Mouse (Mus musculus) common myeloid progenitor, adult 5-6 weeks (primary cell): ENCODE data around the gene March6. TPM values are rescaled to one million over a fixed set of nuclear protein-coding genes. Genes with fewer than 3 reads are reported as not detected.

Source experiments
- ATAC-seq: replicated peaks from 2 replicates; pipeline ENCODE4 v1.8.0; 2016; ENCODE audit warnings: low read depth, mild to moderate bottlenecking, moderate TSS enrichment, inconsistent platforms; ENCODE audit not compliant: poor library complexity, severe bottlenecking
- total RNA-seq: library from RNA; stranded (forward); fragments of 200-1000, 187-1606 nt; gene quantifications from 2 replicates; pipeline ENCODE4 v1.2.3, GENCODE M21; 2017

The March6 gene
- total RNA-seq, 1 experiment from 2014 or later: 58.4 TPM

- ATAC-seq: no peak
These were observed 72.8 kb downstream of the March6 start for GRCm38 (mm10) chr15:31458081-31458480.

DNA sequence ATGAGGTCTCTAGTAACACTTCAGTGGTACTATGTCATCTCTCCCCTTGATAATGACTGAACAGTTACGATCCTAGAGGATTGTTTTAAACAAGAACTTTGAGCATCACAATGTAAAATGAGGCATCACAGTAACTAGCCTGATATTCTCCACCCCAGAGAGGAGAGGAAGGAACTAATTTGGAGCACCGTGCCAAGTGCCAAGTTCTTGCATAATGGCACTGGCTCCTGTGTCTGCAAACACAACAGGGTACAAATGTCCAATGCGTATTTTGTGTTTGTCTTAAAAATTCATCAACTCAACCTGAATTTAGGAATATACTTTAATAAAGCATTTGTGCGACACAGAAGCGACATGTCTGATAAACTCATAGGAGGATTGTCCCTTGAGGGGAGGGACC is 74.5 kb downstream of the March6 start:
- no peak for ATAC-seq

- ATAC-seq: no peak
These were observed 76.0 kb downstream of the March6 start for GRCm38 (mm10) chr15:31454861-31455295.

GRCm38 (mm10) chr15:31454096-31454860 is 76.6 kb downstream of the March6 start:
- no peak for ATAC-seq

DNA sequence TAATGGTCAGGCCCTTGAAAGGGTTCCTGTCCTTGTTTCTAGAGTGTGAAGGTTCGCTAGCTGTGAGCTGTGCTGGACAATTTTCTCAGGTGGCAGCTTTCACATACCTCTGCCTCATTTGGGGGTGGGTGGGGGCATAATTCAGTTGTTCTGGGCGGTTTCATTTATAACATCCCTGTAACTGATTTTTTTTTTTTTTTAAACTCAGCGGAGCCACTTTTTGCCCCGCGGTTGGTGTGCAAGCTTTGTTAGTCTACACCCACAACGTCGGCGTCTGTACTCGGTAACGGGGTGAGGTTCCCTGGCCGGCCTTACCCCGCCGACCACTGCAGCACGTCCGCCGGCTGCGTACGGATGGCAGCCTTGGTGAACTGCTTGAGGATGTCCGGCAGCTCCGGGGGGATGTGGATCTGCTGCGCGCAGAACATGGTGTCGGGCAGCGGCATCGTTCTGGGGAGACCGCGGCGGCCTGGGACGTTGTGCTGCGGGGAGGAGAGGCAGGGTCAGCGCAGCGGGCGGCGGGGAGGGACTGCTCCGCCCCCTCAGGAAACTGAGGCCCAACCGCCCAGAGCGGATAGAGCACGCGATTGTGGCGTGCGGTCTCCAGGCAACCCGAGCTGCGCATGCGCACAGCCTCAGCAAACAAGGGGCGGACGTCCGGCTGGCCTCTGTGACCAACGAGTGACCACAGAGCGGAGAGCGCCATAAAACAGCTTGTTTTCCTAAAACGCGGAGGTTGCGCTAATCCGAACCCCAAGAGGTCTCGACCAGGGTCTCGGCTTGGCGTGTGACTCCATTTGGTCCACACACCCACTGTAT is 77.5 kb downstream of the March6 start, which contains the start of gene Ropn1l:
TSS of gene Ropn1l (minus strand) at position 640 of the 819 bp plus-strand sequence.
- ATAC-seq: peak; percentile 87

GRCm38 (mm10) chr15:31452336-31453097 is 78.3 kb downstream of the March6 start:
- no peak for ATAC-seq

- no peak for ATAC-seq
These were observed 81.1 kb downstream of the March6 start for GRCm38 (mm10) chr15:31449772-31450171.

DNA sequence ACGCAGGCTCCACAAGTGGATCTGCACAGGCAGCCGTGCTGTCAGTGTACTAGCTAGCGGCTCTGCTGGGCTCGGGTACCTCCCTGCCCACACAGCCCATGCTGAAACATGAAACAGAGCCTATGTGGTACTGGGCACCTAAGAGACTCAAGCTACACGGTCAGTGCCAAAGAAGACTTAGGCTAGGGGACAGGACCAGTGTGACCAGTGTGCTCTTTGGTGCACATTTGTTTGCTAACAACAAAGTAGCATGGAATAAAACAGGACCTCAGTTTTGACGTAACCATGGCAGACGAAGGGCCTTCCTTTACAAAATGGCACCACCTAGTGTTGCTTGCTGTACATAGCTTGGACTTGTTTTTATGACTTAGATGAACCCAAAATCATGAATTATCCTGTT is 83.7 kb downstream of the March6 start:
- ATAC-seq: peak; percentile 80

DNA sequence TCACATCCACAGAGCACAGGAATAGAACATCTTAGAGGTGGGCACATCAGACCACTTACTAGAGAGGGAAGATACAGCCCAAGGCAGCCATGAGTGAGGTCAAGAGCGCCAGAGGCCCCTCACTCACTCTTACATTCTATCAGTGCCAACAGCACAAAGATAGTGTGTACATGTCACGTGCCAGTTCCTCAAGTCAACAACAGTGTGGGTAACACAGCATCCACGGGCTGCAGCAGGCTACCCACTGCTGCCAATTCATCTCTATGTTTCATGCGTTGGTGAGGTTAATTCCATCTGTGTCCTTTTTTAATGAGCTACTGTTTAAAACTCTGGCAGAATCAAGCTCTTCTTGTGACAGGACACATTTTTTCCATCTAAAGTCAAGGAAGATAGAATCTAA is 88.2 kb downstream of the March6 start:
- ATAC-seq: no peak

- ATAC-seq: no peak
These were observed 88.9 kb downstream of the March6 start for GRCm38 (mm10) chr15:31441996-31442395.

DNA sequence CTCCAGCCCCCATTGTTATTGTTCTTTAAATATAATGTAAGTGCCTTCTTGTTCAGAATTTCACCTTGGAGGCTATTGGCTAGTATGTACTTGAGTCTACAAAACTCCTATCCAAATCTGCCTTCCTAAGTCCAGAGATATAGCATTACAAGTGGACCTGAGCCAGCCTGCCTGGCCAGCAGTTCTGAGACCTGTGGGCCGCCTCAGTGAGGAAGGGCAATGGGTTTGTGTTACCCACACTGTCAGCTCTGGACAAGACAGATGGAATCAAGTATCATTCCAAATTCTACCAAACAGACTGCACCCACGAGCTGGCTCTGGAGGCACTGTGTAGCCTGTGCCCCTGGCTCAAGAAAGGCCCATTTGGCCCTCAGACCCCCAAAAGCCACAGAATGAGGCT is 94.0 kb downstream of the March6 start:
- ATAC-seq: no peak

DNA sequence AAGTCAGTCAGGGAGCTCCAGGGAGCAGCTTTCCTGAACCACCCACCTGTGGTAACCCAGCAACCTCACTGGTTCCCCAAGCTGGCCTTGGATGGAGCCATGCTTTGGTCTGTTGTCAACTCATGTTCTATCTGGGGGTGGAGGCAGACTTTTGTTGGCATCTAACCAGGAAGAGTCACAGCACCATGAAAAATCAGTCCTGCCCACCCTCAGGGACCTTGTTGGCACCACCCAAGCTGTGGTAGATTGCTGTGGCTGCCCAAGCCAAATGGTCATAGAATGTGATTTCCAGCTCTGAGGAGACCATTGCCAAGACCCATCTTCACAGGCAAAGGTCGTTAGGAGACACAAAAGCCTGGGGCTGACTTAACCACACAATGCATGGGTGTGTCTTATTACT is 94.8 kb downstream of the March6 start:
- no peak for ATAC-seq

GRCm38 (mm10) chr15:31433768-31434167 is 97.1 kb downstream of the March6 start:
- no peak for ATAC-seq

- no peak for ATAC-seq
These were observed 99.0 kb downstream of the March6 start for GRCm38 (mm10) chr15:31431847-31432246.

GRCm38 (mm10) chr15:31430014-31430413 is 100.8 kb downstream of the March6 start:
- no peak for ATAC-seq

DNA sequence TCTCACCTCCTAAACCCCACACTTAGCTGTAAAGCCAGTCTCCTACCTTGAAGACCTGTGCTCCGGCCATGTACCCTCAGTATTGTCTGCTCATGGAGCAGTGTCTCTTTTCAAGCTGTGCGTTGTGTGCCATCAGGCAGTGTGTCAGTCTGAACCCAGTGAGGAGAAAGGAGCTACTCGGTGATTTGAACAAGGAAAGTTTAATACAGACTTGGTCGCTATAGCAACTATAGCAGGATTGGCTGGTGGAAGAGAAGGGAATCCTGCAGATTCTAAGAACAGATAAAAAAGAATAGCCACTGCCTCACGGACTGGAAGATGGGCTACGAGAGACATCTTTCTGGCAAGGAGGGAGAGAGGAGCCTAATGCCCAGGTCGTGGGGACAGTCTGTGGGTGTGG is 101.4 kb downstream of the March6 start:
- ATAC-seq: no peak

GRCm38 (mm10) chr15:31428571-31428970 is 102.3 kb downstream of the March6 start:
- ATAC-seq: no peak

DNA sequence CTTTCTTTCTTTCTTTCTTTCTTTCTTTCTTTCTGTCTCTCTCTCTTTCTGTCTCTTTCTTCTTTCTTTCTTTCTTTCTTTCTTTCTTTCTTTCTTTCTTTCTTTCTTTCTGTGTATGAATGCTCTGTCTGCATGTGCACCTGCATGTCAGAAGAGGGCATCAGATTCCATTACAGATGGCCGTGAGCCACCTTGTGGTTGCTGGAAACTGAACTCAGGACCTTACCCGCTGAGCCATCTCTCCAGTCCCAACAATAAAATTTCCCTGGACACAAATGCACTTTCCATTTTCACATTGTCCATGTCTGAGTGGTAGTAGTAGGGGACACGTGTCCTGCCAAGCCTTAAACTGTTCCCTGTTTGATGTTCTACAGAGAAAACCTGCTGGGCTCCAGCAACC is 103.5 kb downstream of the March6 start:
- ATAC-seq: no peak

GRCm38 (mm10) chr15:31426066-31426706 is 104.7 kb downstream of the March6 start:
- peak; percentile 76 for ATAC-seq
